Mouse (Mus musculus) hindbrain, postnatal 0 days (tissue): ENCODE measurements around the gene Umad1. TPM values are rescaled to one million over a fixed set of nuclear protein-coding genes. Genes with fewer than 3 reads are reported as not detected.
A peak's percentile ranks its signal among the peaks of the same experiment; 100 is the strongest.

Experiments
- ATAC-seq: fragments of 200-750 bp; cut with Nextera tagmentation; 2 replicates; pipeline ENCODE4 v1.8.0; 2017; ENCODE audit warnings: mild to moderate bottlenecking, moderate TSS enrichment, moderate library complexity
- DNase-seq: peaks from one replicate; pipeline ENCODE4 v3.0.0-alpha.2; 2015; ENCODE audit warnings: low spot score
- H3K27ac ChIP-seq: fragments of 300-500 bp; sonication (generic); 2 replicates; pipeline ENCODE4 v1.5.1; 2014; ENCODE audit warnings: mild to moderate bottlenecking
- H3K27me3 ChIP-seq: fragments of 300-500 bp; sonication (generic); 2 replicates; pipeline ENCODE4 v1.6.1; 2014; ENCODE audit warnings: low read length, mixed read lengths; ENCODE audit not compliant: insufficient read depth
- H3K36me3 ChIP-seq: fragments of 300-500 bp; sonication (generic); 2 replicates; pipeline ENCODE4 v1.6.1; 2014; ENCODE audit warnings: low read length, mixed read lengths; ENCODE audit not compliant: insufficient read depth
- H3K4me1 ChIP-seq: fragments of 300-500 bp; sonication (generic); 2 replicates; pipeline ENCODE4 v1.6.1; 2014; ENCODE audit warnings: antibody characterized with exemption, low read length, mixed read lengths; ENCODE audit not compliant: insufficient read depth
- H3K4me2 ChIP-seq: fragments of 300-500 bp; sonication (generic); 2 replicates; pipeline ENCODE4 v1.6.1; 2014; ENCODE audit warnings: low read depth, mild to moderate bottlenecking, low read length, moderate library complexity, mixed read lengths
- H3K4me3 ChIP-seq: fragments of 300-500 bp; sonication (generic); 2 replicates; pipeline ENCODE4 v1.5.1; 2014; ENCODE audit warnings: low read length
- H3K9ac ChIP-seq: fragments of 300-500 bp; sonication (generic); replicated peaks from 2 replicates; pipeline ENCODE4 v1.6.1; 2014; ENCODE audit warnings: mild to moderate bottlenecking, low read length, moderate library complexity, mixed read lengths
- H3K9me3 ChIP-seq: fragments of 300-500 bp; sonication (generic); 2 replicates; pipeline ENCODE4 v1.6.1; 2016; ENCODE audit warnings: low read length, mixed read lengths
- CTCF ChIP-seq: IDR thresholded peaks from 2 replicates; pipeline ENCODE4 v1.5.1; 2016; ENCODE audit warnings: antibody characterized with exemption, control low read depth, low read depth
- WGBS: fragments of 180-500 bp; shearing (Covaris S2); extraction: QIAGEN DNeasy Blood & Tissue Kit; methylation state at CpG from one replicate; pipeline ENCODE4 v1.1.7; 2014; 5-methylcytosine and 5-hydroxymethylcytosine counted together
- polyA plus RNA-seq: library from polyadenylated mRNA; unstranded; fragments of >200 nt; fragmentation: Nextera tagmentation; extraction: Ambion mirVana; gene quantifications from 2 replicates; pipeline ENCODE4 v1.2.1, GENCODE M21; 2015
- total RNA-seq: library from RNA; depleted of rRNA; stranded (reverse); fragments of >200 nt; gene quantifications from 2 replicates; pipeline ENCODE4 v1.2.3, GENCODE M21; 2014

Gene Umad1
- total and polyA plus RNA-seq, 2 experiments from 2014 or later = 24.2 to 57.8 TPM

- no peak for TF ChIP-seq CTCF
- ATAC-seq (no peak), DNase-seq (no peak)
- Histone ChIP-seq H3K4me2 (no peak overlapping the region), H3K27me3 (no peaks in the 10 kb centered on the region), H3K4me3 (no peak overlapping the region), H3K36me3 (no peaks in the 10 kb centered on the region), H3K27ac (no peak overlapping the region), H3K4me1 (no peaks in the 10 kb centered on the region), H3K9ac (no peak overlapping the region), H3K9me3 (no peaks in the 10 kb centered on the region)
- WGBS = 100% methylated on average over 3 of the region's 3 CpGs
Observed at GRCm38 (mm10) chr6:8286146-8286545, 27.1 kb downstream of the Umad1 start.

- 84% methylated on average over 4 of the region's 4 CpGs for WGBS
Observed at GRCm38 (mm10) chr6:8288755-8289580, 29.9 kb downstream of the Umad1 start.

GRCm38 (mm10) chr6:8294048-8294784 lies 35.1 kb downstream of the Umad1 start:
- H3K9me3 ChIP-seq = no peaks in the 10 kb centered on the region
- no peak overlapping the region for H3K9ac ChIP-seq
- DNase-seq (no peak), ATAC-seq (no peak)
- no peak overlapping the region for H3K27ac ChIP-seq
- no peaks in the 10 kb centered on the region for H3K27me3 ChIP-seq
- H3K4me1 ChIP-seq = no peaks in the 10 kb centered on the region
- WGBS = 78% methylated on average over 4 of the region's 4 CpGs
- no peak for TF ChIP-seq CTCF
- H3K4me3 ChIP-seq = no peak overlapping the region
- no peaks in the 10 kb centered on the region for H3K36me3 ChIP-seq
- no peak overlapping the region for H3K4me2 ChIP-seq

More at GRCm38 (mm10) chr6:8288755-8289580, 29.9 kb downstream of the Umad1 start:
- H3K27ac ChIP-seq = no peak overlapping the region
- H3K9me3 ChIP-seq = no peaks in the 10 kb centered on the region
- H3K9ac ChIP-seq = no peak overlapping the region
- DNase-seq (no peak), ATAC-seq (no peak)
- no peaks in the 10 kb centered on the region for H3K4me1 ChIP-seq
- no peak overlapping the region for H3K4me2 ChIP-seq
- H3K27me3 ChIP-seq = no peaks in the 10 kb centered on the region
- TF ChIP-seq CTCF = no peak
- no peaks in the 10 kb centered on the region for H3K36me3 ChIP-seq
- no peak overlapping the region for H3K4me3 ChIP-seq

GRCm38 (mm10) chr6:8299066-8299863 lies 40.2 kb downstream of the Umad1 start:
- Histone ChIP-seq H3K4me3 (no peak overlapping the region), H3K4me1 (no peaks in the 10 kb centered on the region), H3K9ac (no peak overlapping the region), H3K9me3 (no peaks in the 10 kb centered on the region), H3K4me2 (no peak overlapping the region), H3K36me3 (no peaks in the 10 kb centered on the region), H3K27ac (no peak overlapping the region), H3K27me3 (no peaks in the 10 kb centered on the region)
- ATAC-seq (no peak), DNase-seq (no peak)
- TF ChIP-seq CTCF = no peak
- WGBS = 75% methylated on average over 6 of the region's 6 CpGs

GRCm38 (mm10) chr6:8307878-8308775 lies 49.0 kb downstream of the Umad1 start:
- WGBS = 49% methylated on average over 6 of the region's 6 CpGs
- ATAC-seq = 0 out of 2 replicates have a peak, but pooled peaks have one; percentile 45
- no peak overlapping the region for H3K4me2 ChIP-seq
- H3K4me3 ChIP-seq = no peak overlapping the region
- no peak for TF ChIP-seq CTCF
- H3K9me3 ChIP-seq = no peaks in the 10 kb centered on the region
- no peaks in the 10 kb centered on the region for H3K4me1 ChIP-seq
- no peaks in the 10 kb centered on the region for H3K36me3 ChIP-seq
- H3K27me3 ChIP-seq = no peaks in the 10 kb centered on the region
- peak; percentile 37 for DNase-seq
- H3K9ac ChIP-seq = no peak overlapping the region
- no peak overlapping the region for H3K27ac ChIP-seq

- TF ChIP-seq CTCF = no peak
- H3K27me3 ChIP-seq = no peaks in the 10 kb centered on the region
- H3K4me3 ChIP-seq = no peak overlapping the region
- no peak overlapping the region for H3K4me2 ChIP-seq
- no peaks in the 10 kb centered on the region for H3K4me1 ChIP-seq
- DNase-seq (no peak), ATAC-seq (no peak)
- H3K9ac ChIP-seq = no peak overlapping the region
- no peaks in the 10 kb centered on the region for H3K36me3 ChIP-seq
- 89% methylated on average over 2 of the region's 2 CpGs for WGBS
- H3K9me3 ChIP-seq = no peaks in the 10 kb centered on the region
- H3K27ac ChIP-seq = no peak overlapping the region
Observed at GRCm38 (mm10) chr6:8312554-8312953, 53.5 kb downstream of the Umad1 start.
